ENCODE assay signal across 9 mouse cellular contexts in the genomic region with DNA sequence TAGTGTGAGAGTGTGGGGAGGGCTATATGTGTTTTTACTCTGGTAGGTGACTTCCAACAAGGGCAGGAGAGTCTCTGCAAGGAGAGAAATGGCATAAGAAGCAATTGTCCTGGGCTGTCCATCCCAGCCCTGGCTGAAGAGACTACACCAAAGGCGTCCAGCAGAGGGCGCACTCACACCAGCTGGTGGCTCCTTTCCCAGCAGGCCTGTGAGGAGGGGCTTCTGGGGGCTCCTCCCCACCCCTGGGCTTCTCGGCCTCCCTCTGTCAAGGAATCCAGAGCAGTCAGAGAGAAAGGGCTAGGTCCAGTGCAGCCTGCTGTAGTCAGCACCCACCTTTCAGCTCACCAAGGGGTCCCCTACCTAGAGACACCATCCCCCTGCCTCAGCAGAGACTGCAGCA.
DNase-seq lines count a peak whose midpoint lies in the region; ATAC-seq and TF ChIP-seq lines count a peak whose summit lies in the region.
"Had no signal": no experiment of that assay in that cellular context is flagged by ENCODE, and none has a peak within 500 bp of the region (broad histone marks: within the 10 kb centered on the region; RNA-seq: fewer than 3 reads in every experiment).

No protein-coding gene starts in this region.

- no peaks in the 10 kb centered on the region for H3K9me3 ChIP-seq in kidney, embryonic 14.5 days (ENCODE audit: control insufficient read depth, low read length)
- H3K9me3 ChIP-seq in E14TG2a.4 (ENCODE audit: low read length) = peaks cover 13% of the 10 kb centered on the region
- H3K9me3 ChIP-seq: limb, embryonic 13.5 days had no signal

- ATAC-seq in kidney, embryonic 14.5 days (ENCODE audit: low FRiP score, low TSS enrichment) = no peak
- ATAC-seq in erythroblast, adult 5-6 weeks (replicated peaks; ENCODE audit: low FRiP score, poor library complexity, severe bottlenecking) = 0 out of 2 replicates have a peak, but pooled peaks have one; percentile 47

- peak; percentile 60 for TF ChIP-seq CTCF in E14TG2a.4 (conservative IDR thresholded peaks at IDR 0.05; ENCODE audit: low read length)
- peak; percentile 71 for TF ChIP-seq CTCF in bone marrow macrophage, adult 2 months (IDR thresholded peaks at IDR 0.05; ENCODE audit: low read depth, low read length)
- TF ChIP-seq CTCF in layer of hippocampus, adult 2 months (conservative IDR thresholded peaks at IDR 0.05) = peak; percentile 95

- H3K9ac ChIP-seq in kidney, embryonic 14.5 days (ENCODE audit: low read depth, low read length) = no peak overlapping the region
- H3K9ac ChIP-seq: limb, embryonic 13.5 days had no signal

- peak; percentile 35 for DNase-seq in kidney, adult 18-20 months
- peak; percentile 38 to 65 for DNase-seq in layer of hippocampus, adult 2 months (ENCODE audit: low spot score in 2 of 2)
- DNase-seq in natural killer cell, adult 2 months (ENCODE audit: low spot score in 2 of 2) = peak; percentile 6 to 20
- DNase-seq in urinary bladder, postnatal 14 days (ENCODE audit: low spot score) = peak; percentile 32

- H3K36me3 ChIP-seq in kidney, embryonic 14.5 days (ENCODE audit: control insufficient read depth, insufficient read depth, low read length) = no peaks in the 10 kb centered on the region
- H3K36me3 ChIP-seq in E14TG2a.4 (ENCODE audit: insufficient read depth, low read length) = no peaks in the 10 kb centered on the region
- H3K36me3 ChIP-seq: limb, embryonic 13.5 days had no signal

- TF ChIP-seq POLR2A in bone marrow macrophage, adult 2 months (IDR thresholded peaks at IDR 0.05; ENCODE audit: borderline replicate concordance, low read depth, low read length) = no peak

- peaks cover 63% of the 10 kb centered on the region for H3K27me3 ChIP-seq in kidney, embryonic 14.5 days (ENCODE audit: control insufficient read depth, insufficient read depth, low read length)
- peaks cover 88% of the 10 kb centered on the region for H3K27me3 ChIP-seq in E14TG2a.4 (ENCODE audit: insufficient read depth, low read length)

- no peak overlapping the region for H3K4me3 ChIP-seq in kidney, embryonic 14.5 days (ENCODE audit: low read length)
- no peak overlapping the region for H3K4me3 ChIP-seq in E14TG2a.4 (replicated peaks; ENCODE audit: low read length)
- H3K4me3 ChIP-seq in bone marrow macrophage, adult 2 months (ENCODE audit: insufficient read depth, low read length) = no peak overlapping the region
- no peak overlapping the region for H3K4me3 ChIP-seq in layer of hippocampus, adult 2 months
- H3K4me3 ChIP-seq: limb, embryonic 13.5 days had no signal

- WGBS in kidney, embryonic 14.5 days = 3% methylated on average over 3 of the region's 3 CpGs

- 0 out of 2 replicates have a peak, but pooled peaks cover 2% of the 10 kb centered on the region for H3K4me1 ChIP-seq in kidney, embryonic 14.5 days (ENCODE audit: control insufficient read depth, insufficient read depth, low read length)
- H3K4me1 ChIP-seq in E14TG2a.4 (replicated peaks; ENCODE audit: low read depth, low read length) = peaks cover 17% of the 10 kb centered on the region
- H3K4me1 ChIP-seq in bone marrow macrophage, adult 2 months (ENCODE audit: control insufficient read depth, insufficient read depth, low read length) = no peaks in the 10 kb centered on the region

- H3K27ac ChIP-seq in kidney, embryonic 14.5 days (ENCODE audit: low read depth, low read length) = no peak overlapping the region
- no peak overlapping the region for H3K27ac ChIP-seq in bone marrow macrophage, adult 2 months (ENCODE audit: insufficient read depth, low read depth, low read length)
- no peak overlapping the region for H3K27ac ChIP-seq in layer of hippocampus, adult 2 months
- H3K27ac ChIP-seq: limb, embryonic 13.5 days had no signal

- no peak overlapping the region for H3K4me2 ChIP-seq in kidney, embryonic 14.5 days (replicated peaks; ENCODE audit: low read depth, low read length)
- H3K4me2 ChIP-seq: limb, embryonic 13.5 days had no signal
